Mouse (Mus musculus) limb, embryonic 11.5 days (tissue): Measurements from ENCODE around the gene Icos. TPM values are rescaled to one million over a fixed set of nuclear protein-coding genes. Genes with fewer than 3 reads are reported as not detected.

Source experiments
- polyA plus RNA-seq: library from polyadenylated mRNA; unstranded; fragments of >200 nt; fragmentation: Nextera tagmentation; extraction: Ambion mirVana; gene quantifications from 2 replicates; pipeline ENCODE4 v1.2.1, GENCODE M21; 2014

The Icos gene
- polyA plus RNA-seq, 1 experiment from 2014 or later, result 0.07 TPM

Other genes with a start within 250 kb of the Icos start
- gene Ctla4, start 90.9 kb upstream of the Icos start, polyA plus RNA-seq, result 0.17 TPM in 1 of 2 replicates, not detected in the other